Mouse (Mus musculus): ENCODE results near the gene Pigb.

GRCm38 (mm10) chr9:72987703-72988102, 52.5 kb downstream of the Pigb start:
- TF ChIP-seq CTCF (IDR thresholded peaks at IDR 0.05; ENCODE audit: control insufficient read depth, insufficient read depth, low read length) (no peak), POLR2A (IDR thresholded peaks at IDR 0.05; ENCODE audit: borderline replicate concordance, control insufficient read depth, low read depth, low read length) (no peak)

All from bone marrow, adult 2 months (tissue).